Mouse (Mus musculus) embryo, embryonic 10.5 days (tissue): ENCODE results near the gene Thumpd1.
A peak's percentile ranks its signal among the peaks of the same experiment; 100 is the strongest.

ENCODE experiments used
- DNase-seq: peaks from one replicate; pipeline ENCODE4 v3.0.0-alpha.2; 2015; ENCODE audit warnings: low spot score

Gene Thumpd1

DNA sequence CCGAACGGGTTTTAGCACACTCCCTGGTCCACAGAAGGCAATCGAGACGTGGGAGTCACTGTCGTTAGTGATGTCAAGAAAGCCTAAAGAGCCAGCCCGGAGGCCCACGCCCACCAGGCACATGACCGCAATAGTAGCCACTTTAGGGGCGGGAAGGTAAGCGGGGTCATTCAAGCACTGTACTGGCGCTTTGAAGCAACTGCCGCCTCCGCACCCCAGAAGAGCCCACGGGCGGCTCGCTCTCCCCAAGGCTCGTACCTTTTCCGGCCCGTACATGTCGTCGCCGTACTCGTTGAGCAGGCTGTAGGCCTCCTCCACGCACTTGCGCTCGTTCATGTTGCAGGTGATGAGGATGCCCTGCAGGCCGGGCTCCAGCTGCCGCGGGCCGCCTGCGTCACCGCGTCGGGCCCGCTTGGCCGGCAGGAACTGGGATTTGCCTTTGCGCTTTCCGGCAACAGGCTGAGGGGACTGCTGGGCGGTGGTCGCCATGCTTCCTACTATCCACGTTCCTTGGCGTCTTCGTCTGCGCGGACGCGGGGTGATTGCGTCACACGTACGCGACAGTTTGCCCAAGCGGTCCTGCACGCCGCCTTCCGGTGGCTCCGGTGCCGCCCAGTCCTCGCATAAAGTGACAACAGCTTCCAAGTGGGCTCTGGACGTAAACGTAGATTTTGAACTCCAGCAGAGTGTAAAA lies at the start of gene Thumpd1:
Gene Thumpd1, minus strand, starts transcription at position 546 of the 694 bp plus-strand sequence.
- peak; percentile 94 for DNase-seq

DNA sequence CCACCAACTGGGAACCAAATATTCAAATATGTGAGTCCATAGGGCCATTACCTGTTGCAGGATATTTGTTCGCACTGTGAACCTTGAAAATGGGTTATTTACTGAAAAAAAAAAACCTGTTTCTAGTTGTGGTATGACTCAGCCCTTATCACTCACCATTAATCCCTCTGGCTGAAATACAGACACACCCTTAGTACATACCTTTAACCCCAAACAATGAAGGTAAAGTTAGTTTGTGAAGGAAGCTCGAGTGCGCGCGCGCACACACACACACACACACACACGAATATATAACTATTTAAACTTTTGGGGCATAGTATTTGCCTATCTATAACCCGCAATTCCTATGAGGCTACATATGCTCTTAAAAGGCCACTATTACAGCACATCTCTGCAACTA lies 49.3 kb upstream of the Thumpd1 start:
- no peak for DNase-seq

DNA sequence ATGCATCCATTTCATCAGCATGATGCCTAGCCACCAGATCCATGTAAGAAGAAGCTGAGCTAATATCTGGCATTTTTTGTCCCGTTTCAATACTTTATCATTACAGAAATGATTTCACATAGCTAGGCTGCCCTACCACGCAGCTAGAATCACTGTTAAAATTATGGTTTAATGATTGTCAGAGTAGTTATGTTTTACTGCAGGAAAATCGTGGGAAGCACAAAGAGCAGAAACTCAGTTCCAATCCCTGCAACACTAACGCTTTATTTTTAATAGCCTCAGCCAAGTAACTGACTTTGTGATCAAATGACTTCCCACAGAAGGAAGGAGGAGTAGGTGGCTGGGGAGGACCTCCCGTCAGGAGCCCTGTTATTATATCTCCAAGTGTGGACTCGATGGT lies 46.4 kb upstream of the Thumpd1 start:
- no peak for DNase-seq

DNA sequence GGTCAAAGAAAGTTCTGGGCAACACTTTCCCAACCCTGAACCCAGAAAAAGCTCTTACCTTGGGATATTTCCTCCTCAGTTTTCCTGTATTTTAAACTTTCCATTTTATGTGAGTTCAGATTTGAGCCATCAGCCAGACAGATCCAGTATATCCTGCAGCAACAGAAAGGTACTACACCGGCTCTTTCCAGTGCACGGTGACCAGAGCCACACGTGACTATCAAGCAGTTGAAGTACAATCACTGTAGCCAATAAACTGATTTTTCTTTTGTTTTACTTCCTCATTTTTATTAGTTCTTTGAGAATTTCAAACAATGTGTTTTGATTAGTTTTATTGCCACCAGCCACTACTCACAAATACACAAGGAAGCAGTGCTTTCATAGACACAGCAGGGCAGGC lies 43.8 kb upstream of the Thumpd1 start:
- DNase-seq = no peak

DNA sequence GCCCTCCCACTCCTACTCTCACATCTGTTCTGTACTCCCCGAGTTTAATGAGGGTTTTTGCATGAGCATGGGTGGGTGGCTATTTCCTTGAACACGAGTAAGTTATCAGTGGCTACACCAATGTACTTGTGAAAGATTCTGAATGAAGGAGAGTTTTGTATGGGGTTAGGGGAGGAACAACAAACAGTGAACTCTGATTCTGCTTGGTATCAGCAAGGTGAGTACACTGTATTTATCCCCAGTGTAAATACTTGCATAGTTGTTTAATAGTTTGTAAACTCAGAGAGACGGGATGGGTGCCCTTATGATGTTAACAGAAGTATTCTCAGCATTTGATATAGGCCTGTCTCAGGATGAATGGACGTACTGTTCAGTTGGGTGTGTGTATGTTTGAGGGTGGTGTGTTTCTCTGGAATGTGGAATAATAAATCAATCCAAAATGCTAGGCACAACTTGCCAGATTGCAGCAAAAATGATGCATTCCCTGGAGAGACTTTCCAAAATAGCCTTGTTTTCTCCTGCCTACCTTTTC lies 41.6 kb upstream of the Thumpd1 start:
- DNase-seq = no peak

GRCm38 (mm10) chr7:119760527-119760951 lies 39.9 kb upstream of the Thumpd1 start, which contains the start of gene Acsm3:
Gene Acsm3, plus strand, starts transcription at chr7:119760923.
- DNase-seq = no peak

DNA sequence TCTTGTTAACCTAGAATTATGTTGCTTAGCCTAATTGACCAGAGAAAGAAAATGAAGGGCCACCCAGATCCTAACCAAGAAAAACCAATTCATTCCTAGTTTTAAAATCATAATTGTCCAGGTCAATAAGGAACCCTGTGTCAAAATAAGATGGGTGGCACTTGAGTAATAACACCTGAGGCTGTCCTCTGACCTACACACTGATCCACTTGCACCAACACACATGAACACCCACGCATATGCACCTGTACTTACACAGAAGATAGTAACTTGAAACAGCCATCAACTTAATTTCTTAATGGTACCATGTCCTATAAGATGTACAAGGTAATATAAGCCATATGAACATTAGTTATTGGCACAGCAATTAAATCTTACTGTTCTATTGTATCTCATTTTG lies 33.1 kb upstream of the Thumpd1 start:
- DNase-seq = no peak

- DNase-seq = no peak
Observed at GRCm38 (mm10) chr7:119749942-119750341, 29.3 kb upstream of the Thumpd1 start.

DNA sequence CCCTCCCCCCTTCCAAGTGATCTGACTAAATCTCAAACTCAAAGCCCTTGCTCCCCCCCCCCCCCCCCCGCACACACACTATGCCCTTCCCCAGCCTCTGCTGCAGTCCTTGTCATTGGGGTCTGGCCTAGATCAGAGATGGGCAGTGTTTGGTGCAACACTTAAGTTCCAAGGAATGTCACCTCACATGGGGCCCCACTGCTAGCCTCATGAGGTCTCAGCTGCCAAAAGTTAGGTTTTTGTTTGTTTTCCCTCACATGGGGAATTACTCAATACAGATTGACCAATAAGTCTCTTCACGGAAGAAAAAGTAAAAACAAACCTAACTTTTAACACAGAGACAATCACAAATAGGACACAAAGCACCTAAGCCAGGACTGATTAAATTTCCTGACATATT lies 28.2 kb upstream of the Thumpd1 start:
- no peak for DNase-seq

DNA sequence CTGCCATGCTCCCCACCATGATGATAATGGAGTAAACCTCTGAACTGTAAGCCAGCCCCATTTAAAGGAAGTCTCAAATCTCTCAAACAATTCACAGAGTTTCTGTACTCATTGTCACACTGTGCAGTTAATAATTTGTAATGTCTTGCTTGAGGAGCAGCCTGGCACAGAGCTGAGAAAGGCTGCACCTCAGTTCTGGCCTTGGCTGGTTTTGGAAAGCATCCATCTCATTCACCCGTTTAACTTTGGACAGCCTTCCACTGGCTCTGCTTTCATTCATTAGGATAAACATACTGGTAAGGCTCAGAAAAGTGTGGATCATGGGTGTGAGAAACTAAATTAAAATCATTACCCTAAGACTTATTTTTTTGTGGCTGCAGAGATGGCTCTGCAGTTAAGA lies 25.3 kb upstream of the Thumpd1 start:
- no peak for DNase-seq

DNA sequence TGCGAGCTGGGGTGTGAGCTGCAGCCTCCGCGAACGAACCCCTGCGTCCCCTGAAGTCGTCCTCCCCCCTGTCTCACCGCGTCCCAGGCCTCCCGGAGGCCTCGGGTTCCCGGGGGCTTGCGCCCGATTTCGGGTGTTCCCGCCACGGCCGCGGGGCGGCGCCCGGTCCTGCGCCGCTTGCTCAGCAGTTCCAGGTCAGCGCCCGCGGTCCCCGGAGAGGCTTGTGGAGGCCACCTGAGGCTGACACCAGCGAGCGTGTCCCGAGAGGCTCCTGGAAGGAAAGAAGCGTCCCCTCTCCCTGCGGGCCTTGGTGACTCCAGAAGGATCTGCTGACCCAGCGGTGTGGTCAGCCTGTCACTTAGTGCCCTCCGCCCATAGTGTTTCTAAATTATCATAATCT lies 23.7 kb upstream of the Thumpd1 start:
- peak; percentile 55 for DNase-seq

DNA sequence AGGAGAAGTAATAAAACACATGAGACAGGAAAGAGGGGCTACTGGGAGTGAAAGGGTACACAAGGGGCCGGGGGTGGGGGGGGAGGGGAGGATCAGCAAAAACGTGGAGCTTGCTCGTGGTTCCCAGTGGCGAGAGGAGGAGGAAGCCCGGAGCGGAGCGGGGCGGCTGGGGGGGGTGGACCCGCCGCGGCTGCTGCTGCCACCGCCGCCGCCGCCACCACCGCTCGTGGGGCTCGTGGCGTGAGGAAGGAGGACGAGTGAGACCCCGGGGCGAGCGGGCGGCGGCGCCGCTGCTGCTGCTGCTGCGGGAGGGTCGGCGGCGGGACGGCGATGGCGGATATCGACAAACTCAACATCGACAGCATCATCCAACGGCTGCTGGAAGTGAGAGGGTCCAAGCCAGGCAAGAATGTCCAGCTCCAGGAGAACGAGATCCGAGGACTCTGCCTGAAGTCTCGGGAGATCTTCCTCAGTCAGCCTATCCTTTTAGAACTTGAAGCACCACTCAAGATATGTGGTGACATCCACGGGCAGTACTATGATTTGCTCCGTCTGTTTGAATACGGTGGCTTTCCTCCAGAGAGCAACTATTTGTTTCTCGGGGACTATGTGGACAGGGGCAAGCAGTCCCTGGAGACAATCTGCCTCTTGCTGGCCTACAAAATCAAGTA lies 19.3 kb upstream of the Thumpd1 start:
- peak; percentile 14 for DNase-seq

- DNase-seq = no peak
Observed at GRCm38 (mm10) chr7:119738877-119739276, 18.3 kb upstream of the Thumpd1 start.

GRCm38 (mm10) chr7:119731262-119731661 lies 10.7 kb upstream of the Thumpd1 start:
- peak; percentile 17 for DNase-seq

DNA sequence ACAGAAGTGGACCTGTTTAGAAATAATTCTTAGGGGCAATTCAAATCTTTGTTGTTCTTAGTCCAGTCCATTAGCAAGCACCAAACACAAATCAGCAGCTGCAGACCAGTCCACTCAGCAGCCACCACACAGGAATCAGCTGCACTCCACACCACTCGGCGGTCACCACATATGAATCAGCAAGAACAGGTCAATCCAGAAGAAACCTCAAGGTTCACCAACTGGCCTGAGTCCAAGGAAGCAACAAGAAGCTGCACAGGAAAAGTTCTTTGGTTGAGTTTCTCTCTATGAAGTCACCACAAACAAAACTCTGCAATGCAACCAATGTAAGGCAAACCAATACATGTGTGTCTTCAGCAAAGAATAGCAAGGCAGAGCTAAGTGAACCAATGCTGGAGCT lies 7.0 kb upstream of the Thumpd1 start:
- no peak for DNase-seq

DNA sequence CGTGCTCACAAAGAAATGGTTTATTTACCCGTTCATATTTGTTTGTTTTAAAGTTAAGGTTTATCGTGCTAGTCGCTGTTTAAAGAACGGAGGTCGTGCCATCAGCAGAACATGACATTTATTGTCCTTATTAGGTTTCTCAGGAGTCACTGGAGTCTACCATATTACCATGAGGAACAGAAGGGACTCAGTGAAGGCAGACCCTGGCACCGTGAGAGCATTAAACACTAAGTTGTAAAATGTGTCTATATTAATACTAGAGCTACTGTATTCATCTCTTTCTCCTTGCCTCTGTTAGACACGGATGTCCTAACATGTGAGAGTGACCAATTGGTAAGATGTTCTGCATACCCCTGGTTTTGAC lies 331 bp upstream of the Thumpd1 start:
- DNase-seq = no peak

GRCm38 (mm10) chr7:119714111-119714510 lies 6.5 kb downstream of the Thumpd1 start:
- DNase-seq = no peak

DNA sequence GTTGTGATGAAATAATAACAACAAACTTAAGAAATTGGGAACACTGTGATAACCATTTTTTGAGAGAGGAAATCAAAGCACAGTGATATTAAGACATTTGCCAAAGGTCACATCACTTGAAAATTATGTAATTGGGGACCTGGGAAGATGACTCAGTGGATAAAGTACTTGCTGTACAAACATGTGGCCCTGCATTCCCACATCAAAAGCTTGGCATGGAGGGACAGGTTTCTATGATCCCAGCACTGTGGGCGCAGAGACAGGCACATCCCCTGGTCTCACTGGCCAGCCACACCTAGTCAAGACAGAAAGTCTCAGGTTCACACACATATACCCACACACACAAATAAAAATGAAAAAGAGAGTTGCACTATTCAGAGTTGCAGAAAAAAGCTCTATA lies 25.7 kb downstream of the Thumpd1 start:
- no peak for DNase-seq

- DNase-seq = no peak
Observed at GRCm38 (mm10) chr7:119692302-119692701, 28.3 kb downstream of the Thumpd1 start.

- no peak for DNase-seq
Observed at GRCm38 (mm10) chr7:119689726-119690125, 30.9 kb downstream of the Thumpd1 start, which contains the start of gene Acsm4. Gene Acsm4, plus strand, starts transcription at chr7:119690026.

DNA sequence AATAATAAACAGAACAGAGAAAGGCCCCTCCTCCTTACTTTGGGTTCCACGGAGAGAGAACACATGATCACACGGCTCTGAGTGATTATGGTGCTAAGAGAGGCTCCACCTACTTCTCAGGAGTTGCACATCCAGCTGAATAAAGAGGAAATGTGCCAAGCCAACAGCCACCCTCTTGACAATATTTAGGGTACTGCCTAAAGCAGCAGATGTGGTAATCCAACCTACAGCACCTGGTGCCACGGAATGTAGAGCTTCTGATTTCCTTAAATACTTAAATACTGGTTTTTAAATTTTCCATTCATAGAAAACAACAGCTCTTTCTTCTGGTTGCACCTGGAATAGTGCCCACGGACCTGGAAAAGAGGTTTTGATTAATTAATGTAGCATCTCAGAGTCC lies 37.9 kb downstream of the Thumpd1 start:
- no peak for DNase-seq

DNA sequence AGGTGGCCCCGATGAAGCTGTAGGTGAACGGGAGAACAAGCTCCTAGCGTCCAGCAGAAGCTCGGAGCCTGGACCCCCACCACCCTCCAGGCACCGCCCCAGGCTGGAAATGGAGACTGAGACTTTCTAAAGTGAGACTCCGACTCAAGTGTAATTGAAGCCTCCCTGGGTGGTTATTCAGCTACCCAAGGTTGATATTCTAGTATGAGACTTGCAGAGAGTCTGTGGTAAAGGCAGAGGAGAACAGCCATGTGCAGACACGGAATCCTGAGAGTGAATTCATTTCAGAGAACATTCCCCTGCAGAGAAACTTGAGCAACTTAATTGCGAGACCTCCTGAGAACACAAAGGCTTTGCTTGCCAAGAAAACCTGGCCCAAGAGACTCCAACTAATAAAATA lies 40.5 kb downstream of the Thumpd1 start:
- no peak for DNase-seq

DNA sequence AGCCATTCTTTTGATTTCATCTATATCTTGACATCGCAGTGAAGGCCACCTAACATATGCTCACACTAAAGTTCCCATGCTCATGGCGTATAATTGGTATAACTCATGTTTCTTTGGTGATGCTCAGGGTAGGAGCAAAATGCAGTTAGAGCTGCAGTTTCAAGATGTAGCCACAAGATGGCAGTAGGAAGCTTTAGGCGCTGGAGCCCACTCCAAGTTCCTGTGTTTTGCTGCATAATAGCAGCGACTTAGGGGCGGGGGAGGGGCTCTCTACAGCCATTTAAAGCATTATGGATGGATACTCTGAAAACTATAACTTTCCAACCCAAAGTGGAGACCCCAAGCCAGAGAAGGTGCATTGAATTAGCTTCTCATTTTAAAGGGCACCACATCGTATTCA lies 47.1 kb downstream of the Thumpd1 start:
- peak; percentile 82 for DNase-seq

DNA sequence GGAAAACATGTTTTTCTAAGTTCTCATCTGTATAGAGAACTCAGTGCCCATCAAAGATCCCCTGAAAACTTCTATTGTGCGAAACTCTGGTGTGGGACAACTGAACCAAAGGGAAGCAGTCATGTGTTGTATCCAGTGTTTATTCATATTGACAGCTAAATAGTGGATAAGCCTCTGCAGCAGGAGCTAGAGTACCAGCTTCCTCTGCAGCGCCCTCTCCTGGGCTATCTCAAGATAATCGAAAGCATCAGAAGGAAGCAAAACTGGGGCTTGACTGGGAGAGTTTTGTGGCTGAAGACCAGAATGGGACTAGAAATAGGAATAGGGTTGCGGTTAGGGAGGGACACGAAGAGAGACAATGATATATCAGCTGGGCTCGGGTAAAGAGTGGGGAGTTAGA lies 49.7 kb downstream of the Thumpd1 start:
- DNase-seq = peak; percentile 21
